Mouse (Mus musculus) adrenal gland, postnatal 4 days (tissue): ENCODE results near the gene Herc2. TPM values are rescaled to one million over a fixed set of nuclear protein-coding genes. Genes with fewer than 3 reads are reported as not detected.

Experiments
- DNase-seq, 2 experiments: peaks; one replicate each; pipeline ENCODE4 v3.0.0; 2021 to 2022; ENCODE audit warnings: low spot score in 2 of 2, mixed read lengths in 2 of 2
- total RNA-seq, 2 experiments: library from RNA; stranded (reverse); gene quantifications; 2 replicates each; pipeline ENCODE4 v1.2.3; 2021

Gene Herc2
- total RNA-seq, 2 experiments from 2014 or later, result 45.0 to 49.7 TPM

GRCm38 (mm10) chr7:56191041-56191440 is 141.0 kb downstream of the Herc2 start:
- DNase-seq, result no peak

- DNase-seq, result no peak
These were observed 141.7 kb downstream of the Herc2 start for GRCm38 (mm10) chr7:56191661-56192060.

DNA sequence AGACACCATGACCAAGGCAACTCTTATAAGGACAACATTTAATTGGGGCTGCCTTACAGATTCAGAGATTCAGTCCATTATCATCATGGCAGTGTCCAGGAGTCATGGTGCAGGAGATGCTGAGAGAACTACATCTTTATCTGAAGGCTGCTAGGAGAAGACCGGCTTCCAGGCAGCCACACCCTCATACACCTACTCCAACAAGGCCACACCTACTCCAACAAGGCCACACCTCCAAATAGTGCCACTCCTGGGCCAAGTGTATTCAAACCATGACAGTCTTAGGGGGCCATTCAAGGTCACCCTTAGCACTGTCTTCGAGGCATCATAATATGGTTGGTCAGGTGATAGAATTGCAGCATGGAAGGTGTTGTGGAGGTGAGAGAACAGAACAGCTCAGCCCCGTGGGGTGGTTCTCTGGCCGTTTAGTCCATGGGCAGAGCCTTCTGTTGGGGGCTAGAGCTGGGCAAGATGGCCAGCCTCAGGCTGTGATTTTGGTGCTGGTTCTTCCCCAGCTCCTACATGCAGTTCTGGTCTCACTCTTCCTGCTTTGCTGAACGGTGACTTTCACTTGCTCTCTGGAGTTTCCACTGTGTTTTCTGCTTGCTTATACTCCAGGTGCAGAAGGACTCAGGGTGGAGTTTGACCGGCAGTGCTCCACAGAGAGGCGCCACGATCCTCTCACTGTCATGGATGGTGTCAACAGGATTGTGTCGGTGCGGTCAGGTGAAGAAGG is 151.7 kb downstream of the Herc2 start:
- DNase-seq, result no peak

- DNase-seq, result no peak
These were observed 152.8 kb downstream of the Herc2 start for GRCm38 (mm10) chr7:56202843-56203242.

DNA sequence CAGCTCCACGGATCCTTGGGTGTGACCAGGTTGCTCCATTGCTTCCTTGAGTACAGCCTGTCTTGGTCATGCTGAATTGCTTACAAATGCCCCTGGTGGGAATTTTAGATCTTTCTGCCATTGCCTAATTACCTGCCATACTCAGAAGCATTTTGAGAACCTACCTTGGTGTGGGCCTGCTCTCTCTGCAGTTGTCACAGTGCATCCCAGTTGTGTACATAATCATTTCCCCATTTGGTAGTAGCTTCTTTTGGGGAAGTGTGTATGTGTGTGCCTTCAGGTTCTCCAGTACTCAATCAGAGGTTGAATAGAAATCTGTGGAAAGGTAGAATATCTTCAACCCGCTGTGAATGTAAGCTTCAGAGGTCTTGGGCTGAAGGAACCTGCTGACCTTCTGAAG is 153.3 kb downstream of the Herc2 start:
- DNase-seq, result no peak

- no peak for DNase-seq
These were observed 154.9 kb downstream of the Herc2 start for GRCm38 (mm10) chr7:56204877-56205276.

GRCm38 (mm10) chr7:56220811-56221210 is 170.8 kb downstream of the Herc2 start:
- no peak for DNase-seq

- no peak for DNase-seq
These were observed 185.9 kb downstream of the Herc2 start for GRCm38 (mm10) chr7:56235794-56236423.

- no peak for DNase-seq
These were observed 186.6 kb downstream of the Herc2 start for GRCm38 (mm10) chr7:56236617-56237016.

DNA sequence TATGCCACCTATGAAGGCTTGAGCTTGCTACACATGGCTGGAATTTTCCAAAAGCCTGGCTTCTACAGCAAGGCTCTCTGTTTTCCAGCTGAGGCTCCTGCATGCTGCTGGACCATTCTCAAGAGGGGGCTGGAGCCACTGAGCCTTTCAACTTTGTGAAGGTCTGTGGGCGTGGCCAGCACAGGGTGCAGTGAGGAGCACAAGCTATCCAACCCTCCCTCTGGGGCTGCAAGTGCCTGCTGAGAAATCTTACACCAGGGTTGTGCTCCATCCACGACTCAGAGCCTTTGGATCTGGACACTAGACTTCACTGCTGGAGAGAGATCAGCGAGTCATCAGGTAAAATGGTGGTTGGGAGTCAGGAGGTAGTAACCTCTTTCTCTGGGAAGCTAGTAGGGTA is 189.5 kb downstream of the Herc2 start, which contains the start of gene Oca2:
Gene Oca2 (plus strand): TSS at position 218 of the 400 bp plus-strand sequence.
- no peak for DNase-seq

GRCm38 (mm10) chr7:56254568-56254967 is 204.6 kb downstream of the Herc2 start:
- no peak for DNase-seq

DNA sequence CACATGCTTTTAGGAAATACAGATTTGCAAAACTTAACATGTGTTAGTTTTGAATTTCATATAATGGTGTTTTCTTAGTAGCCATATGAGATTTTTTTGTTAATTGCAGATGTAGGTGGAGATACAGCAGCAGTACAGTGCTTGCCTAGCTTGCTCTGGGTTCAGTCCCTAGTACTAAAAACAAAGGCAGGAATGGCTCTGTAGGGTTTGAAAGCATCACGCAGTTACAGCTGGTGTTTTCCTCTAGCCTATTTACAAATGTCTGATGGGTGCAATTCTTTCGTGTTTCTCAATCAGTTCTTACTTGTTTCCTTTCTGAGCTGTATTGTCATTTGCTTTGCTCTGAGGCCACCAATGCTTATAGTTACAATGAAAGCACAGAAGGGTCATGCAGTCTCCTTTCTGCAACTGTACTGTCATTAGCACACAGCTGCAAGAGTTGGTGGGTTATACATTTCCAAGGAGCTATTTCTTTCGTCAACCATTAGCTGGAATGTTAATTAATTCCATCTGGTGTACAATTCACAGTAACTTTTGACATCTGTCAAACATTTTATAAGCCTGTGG is 208.0 kb downstream of the Herc2 start:
- DNase-seq, result no peak

DNA sequence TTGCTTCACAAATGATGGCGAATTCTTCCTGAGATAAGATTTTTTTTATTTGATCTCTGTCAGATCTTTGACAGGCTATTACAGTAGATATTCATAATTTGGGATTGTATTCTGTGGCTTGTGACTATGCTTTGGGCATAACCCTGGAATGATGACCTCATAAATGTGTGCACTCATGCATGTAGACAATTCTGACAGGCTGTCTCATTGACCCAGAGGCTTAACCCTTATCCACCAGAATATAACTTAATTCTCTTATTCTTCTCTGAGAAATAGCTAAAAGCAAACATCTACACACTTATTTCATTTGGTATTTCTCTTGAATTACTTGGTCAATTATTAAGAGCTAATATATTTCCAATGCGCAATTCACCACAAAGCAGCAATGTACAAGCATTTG is 227.5 kb downstream of the Herc2 start:
- DNase-seq, result no peak

Other genes with a start within 250 kb of the Herc2 start
- 10 to 100 TPM; 89.4 to 98.2 TPM for gene Cyfip1, start 208.5 kb upstream of the Herc2 start, total RNA-seq
- 10 to 100 TPM; 52.9 to 54.2 TPM for gene Nipa2, start 87.7 kb upstream of the Herc2 start, total RNA-seq
- gene Nipa1, start 30.2 kb upstream of the Herc2 start, total RNA-seq, result 1 to 10 TPM; 9.3 to 9.5 TPM
- 1 to 10 TPM; 8.8 to 9.6 TPM for gene Oca2, start 189.6 kb downstream of the Herc2 start, total RNA-seq